Mouse (Mus musculus) frontal cortex, adult 2 months (tissue): ENCODE measurements around the gene Tnk2. TPM values are rescaled to one million over a fixed set of nuclear protein-coding genes. Genes with fewer than 3 reads are reported as not detected.
A peak's percentile ranks its signal among the peaks of the same experiment; 100 is the strongest.

ENCODE experiments used
- DNase-seq, 2 experiments: peaks; one replicate each; pipeline ENCODE4 v3.0.0; 2022; ENCODE audit warnings: low spot score in 1 of 2; ENCODE audit errors: extremely low spot score in 1 of 2
- polyA plus RNA-seq: library from polyadenylated mRNA; depleted of rRNA; stranded (reverse); fragments of >200 nt; gene quantifications from 2 replicates; pipeline ENCODE4 v1.2.3, GENCODE M21; 2012

Tnk2 gene
- polyA plus RNA-seq, 1 experiment = 175 TPM

- DNase-seq = no peak
Observed at GRCm38 (mm10) chr16:32657498-32658250, 14.0 kb downstream of the Tnk2 start.

GRCm38 (mm10) chr16:32658743-32659171 is 15.1 kb downstream of the Tnk2 start:
- peak in 1 of 2 experiments; percentile 55 for DNase-seq

GRCm38 (mm10) chr16:32659385-32659784 is 15.7 kb downstream of the Tnk2 start:
- DNase-seq = peak in 1 of 2 experiments; percentile 83

GRCm38 (mm10) chr16:32660095-32660494 is 16.4 kb downstream of the Tnk2 start:
- no peak for DNase-seq

- DNase-seq = peak in 1 of 2 experiments; percentile 78
Observed at GRCm38 (mm10) chr16:32660557-32661321, 17.1 kb downstream of the Tnk2 start.

- DNase-seq = no peak
Observed at GRCm38 (mm10) chr16:32661493-32661921, 17.8 kb downstream of the Tnk2 start.

- no peak for DNase-seq
Observed at GRCm38 (mm10) chr16:32662372-32662771, 18.7 kb downstream of the Tnk2 start.

- DNase-seq = no peak
Observed at GRCm38 (mm10) chr16:32663231-32663858, 19.7 kb downstream of the Tnk2 start.

GRCm38 (mm10) chr16:32664211-32664610 is 20.5 kb downstream of the Tnk2 start:
- DNase-seq = no peak

GRCm38 (mm10) chr16:32665851-32666665 is 22.4 kb downstream of the Tnk2 start:
- no peak for DNase-seq

GRCm38 (mm10) chr16:32666671-32667551 is 23.2 kb downstream of the Tnk2 start:
- DNase-seq = no peak

- DNase-seq = no peak
Observed at GRCm38 (mm10) chr16:32667552-32667872, 23.8 kb downstream of the Tnk2 start.

- no peak for DNase-seq
Observed at GRCm38 (mm10) chr16:32668030-32668429, 24.4 kb downstream of the Tnk2 start.

GRCm38 (mm10) chr16:32668472-32668871 is 24.8 kb downstream of the Tnk2 start:
- no peak for DNase-seq

- DNase-seq = no peak
Observed at GRCm38 (mm10) chr16:32669243-32669642, 25.6 kb downstream of the Tnk2 start.

GRCm38 (mm10) chr16:32670354-32671124 is 26.9 kb downstream of the Tnk2 start:
- no peak for DNase-seq

GRCm38 (mm10) chr16:32671206-32671887 is 27.7 kb downstream of the Tnk2 start:
- DNase-seq = no peak

GRCm38 (mm10) chr16:32672250-32672649 is 28.6 kb downstream of the Tnk2 start:
- no peak for DNase-seq
